Mouse (Mus musculus) midbrain, embryonic 16.5 days (tissue): ENCODE results near the gene Tbx4. TPM values are rescaled to one million over a fixed set of nuclear protein-coding genes. Genes with fewer than 3 reads are reported as not detected.

Experiments used
- ATAC-seq: fragments of 200-750 bp; cut with Nextera tagmentation; 2 replicates; pipeline ENCODE4 v1.8.0; 2017; ENCODE audit warnings: moderate TSS enrichment
- H3K27ac ChIP-seq: fragments of 300-500 bp; sonication (generic); 2 replicates; pipeline ENCODE4 v1.5.1; 2014; ENCODE audit warnings: mild to moderate bottlenecking, low read length, mixed read lengths
- H3K27me3 ChIP-seq: fragments of 300-500 bp; sonication (generic); 2 replicates; pipeline ENCODE4 v1.6.1; 2014; ENCODE audit warnings: low read depth, low read length, mixed read lengths; ENCODE audit not compliant: control insufficient read depth, insufficient read depth
- H3K36me3 ChIP-seq: fragments of 300-500 bp; sonication (generic); 2 replicates; pipeline ENCODE4 v1.6.1; 2014; ENCODE audit warnings: mild to moderate bottlenecking, low read length, moderate library complexity, mixed read lengths; ENCODE audit not compliant: control insufficient read depth, insufficient read depth
- H3K4me1 ChIP-seq: fragments of 300-500 bp; sonication (generic); 2 replicates; pipeline ENCODE4 v1.6.1; 2014; ENCODE audit warnings: mild to moderate bottlenecking, low read length, mixed read lengths; ENCODE audit not compliant: control insufficient read depth, insufficient read depth
- H3K4me2 ChIP-seq: fragments of 300-500 bp; sonication (generic); 2 replicates; pipeline ENCODE4 v1.6.1; 2014; ENCODE audit warnings: mild to moderate bottlenecking, low read length, mixed read lengths
- H3K4me3 ChIP-seq: fragments of 300-500 bp; sonication (generic); 2 replicates; pipeline ENCODE4 v1.5.1; 2014; ENCODE audit warnings: low read depth, mild to moderate bottlenecking, low read length, moderate library complexity, mixed read lengths
- H3K9ac ChIP-seq: fragments of 300-500 bp; sonication (generic); 2 replicates; pipeline ENCODE4 v1.6.1; 2014; ENCODE audit warnings: low read depth, low read length, mixed read lengths
- H3K9me3 ChIP-seq: fragments of 300-500 bp; sonication (generic); replicated peaks from 2 replicates; pipeline ENCODE4 v1.6.1; 2014; ENCODE audit warnings: mild to moderate bottlenecking, low read length, mixed read lengths; ENCODE audit not compliant: control insufficient read depth, poor library complexity, severe bottlenecking
- WGBS: fragments of 180-500 bp; shearing (Covaris S2); extraction: QIAGEN DNeasy Blood & Tissue Kit; methylation state at CpG from one replicate; pipeline ENCODE4 v1.1.7; 2014; 5-methylcytosine and 5-hydroxymethylcytosine counted together
- polyA plus RNA-seq: library from polyadenylated mRNA; unstranded; fragments of >200 nt; fragmentation: Nextera tagmentation; extraction: Ambion mirVana; gene quantifications from 2 replicates; pipeline ENCODE4 v1.2.1, GENCODE M21; 2015

Gene Tbx4
- polyA plus RNA-seq, 1 experiment from 2014 or later, result 0.43 TPM

DNA sequence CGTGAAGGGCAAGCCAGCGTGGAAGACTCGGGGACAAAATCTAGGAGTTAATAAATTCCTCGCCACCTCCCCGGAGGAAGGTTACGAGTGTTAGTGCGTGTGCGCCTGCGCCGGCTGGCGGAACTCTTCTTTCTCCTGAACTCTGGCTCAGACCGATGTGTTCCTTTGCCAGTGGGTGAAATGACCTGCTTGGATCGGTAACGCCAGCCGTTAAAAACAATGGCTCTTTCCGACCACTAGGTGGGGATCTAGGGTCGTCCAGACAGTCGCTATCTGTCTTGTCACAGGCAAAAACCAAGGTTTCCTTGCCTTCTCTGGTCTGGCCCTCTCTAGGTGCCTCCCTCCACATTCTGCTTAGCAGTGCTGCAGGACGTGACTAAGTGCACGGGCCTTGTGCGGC is 37.2 kb upstream of the Tbx4 start:
- H3K9ac ChIP-seq, result peak overlapping the region; percentile 46; the same call in 1 of the 2 replicates
- WGBS, result 2% methylated on average over 21 of the region's 21 CpGs
- H3K4me2 ChIP-seq, result peak overlapping the region; percentile 67
- H3K27ac ChIP-seq, result no peak overlapping the region
- ATAC-seq, result peak; percentile 72
- H3K27me3 ChIP-seq, result peaks cover 25% of the 10 kb centered on the region
- H3K9me3 ChIP-seq, result no peaks in the 10 kb centered on the region
- no peaks in the 10 kb centered on the region for H3K36me3 ChIP-seq
- peaks cover 3% of the 10 kb centered on the region; the same call in 1 of the 2 replicates for H3K4me1 ChIP-seq
- H3K4me3 ChIP-seq, result peak overlapping the region; percentile 33

- Histone ChIP-seq H3K9ac (no peak within 1 kb of the TSS), H3K36me3 (no peaks in the 10 kb centered on the region), H3K9me3 (no peaks in the 10 kb centered on the region), H3K27me3 (peaks cover 16% of the 10 kb centered on the region), H3K4me2 (no peak within 1 kb of the TSS), H3K4me1 (no peaks in the 10 kb centered on the region), H3K4me3 (no peak within 1 kb of the TSS), H3K27ac (no peak within 1 kb of the TSS)
- WGBS, result 86% methylated on average over 6 of the region's 6 CpGs
- no peak for ATAC-seq
Observed at GRCm38 (mm10) chr11:85850233-85850632, 36.0 kb upstream of the Tbx4 start, which contains the start of gene Gm11444. Gm11444 (minus strand) TSS chr11:85850333.

DNA sequence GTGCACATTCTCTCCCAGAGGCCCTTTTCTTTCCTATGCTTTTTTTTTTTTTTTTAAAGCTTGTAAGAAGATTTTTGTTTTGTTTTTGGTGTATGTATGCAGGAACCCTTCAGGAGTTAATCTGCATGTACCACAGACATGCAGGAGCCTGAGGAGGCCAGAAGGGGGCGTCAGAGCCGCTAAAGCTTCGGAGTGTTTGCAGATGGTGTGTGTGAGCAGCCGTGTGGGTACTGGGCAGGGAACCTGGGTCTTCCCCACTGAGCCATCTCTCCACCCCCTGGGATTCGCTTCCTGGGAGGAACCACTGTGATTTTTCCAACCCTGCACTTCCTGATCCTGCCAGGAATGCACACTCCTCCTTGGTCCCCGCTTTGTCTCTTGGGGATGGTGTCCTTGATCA is 35.5 kb upstream of the Tbx4 start:
- H3K27ac ChIP-seq, result no peak overlapping the region
- no peak overlapping the region for H3K4me2 ChIP-seq
- H3K9ac ChIP-seq, result no peak overlapping the region
- 46% methylated on average over 6 of the region's 6 CpGs for WGBS
- no peak overlapping the region for H3K4me3 ChIP-seq
- no peaks in the 10 kb centered on the region for H3K4me1 ChIP-seq
- no peaks in the 10 kb centered on the region for H3K36me3 ChIP-seq
- no peak for ATAC-seq
- H3K27me3 ChIP-seq, result peaks cover 12% of the 10 kb centered on the region
- no peaks in the 10 kb centered on the region for H3K9me3 ChIP-seq

DNA sequence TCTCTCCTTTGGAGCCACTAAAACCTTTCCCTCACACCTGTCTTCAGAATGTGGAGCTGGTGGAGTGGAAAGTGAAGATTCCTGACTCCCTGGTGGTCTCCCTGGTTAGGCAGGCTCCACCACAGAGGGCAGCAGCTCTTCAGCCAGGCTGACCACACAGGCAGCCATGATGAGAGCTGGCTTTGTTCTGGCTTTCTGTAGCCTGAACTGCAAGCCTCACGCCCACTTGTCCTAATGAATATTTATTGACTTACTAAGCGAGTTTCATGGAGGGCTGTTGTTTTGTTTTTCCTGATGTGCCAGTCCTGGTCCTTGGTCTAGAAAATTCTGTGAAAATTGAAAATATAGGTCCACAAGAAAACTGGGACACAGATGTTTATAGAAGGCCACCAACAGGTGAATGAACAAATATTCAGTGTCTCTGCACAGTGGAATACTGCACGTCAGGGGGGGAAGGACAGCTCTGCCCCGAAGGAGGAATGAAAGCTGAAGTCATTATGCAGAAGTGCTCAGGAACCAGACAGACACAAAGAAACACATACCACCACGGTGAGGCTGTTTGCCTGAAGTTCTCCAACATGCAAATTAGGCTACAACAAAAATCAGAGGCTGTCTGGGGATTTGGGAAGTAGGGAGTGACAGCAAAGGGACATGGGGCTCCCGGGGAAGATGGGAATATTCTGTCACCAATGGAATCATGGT is 28.1 kb upstream of the Tbx4 start:
- WGBS, result 3% methylated on average over 6 of the region's 6 CpGs
- peaks cover 2% of the 10 kb centered on the region; the same call in 1 of the 2 replicates for H3K4me1 ChIP-seq
- H3K27me3 ChIP-seq, result no peaks in the 10 kb centered on the region
- H3K9ac ChIP-seq, result no peak overlapping the region
- H3K4me2 ChIP-seq, result no peak overlapping the region
- no peaks in the 10 kb centered on the region for H3K9me3 ChIP-seq
- ATAC-seq, result no peak
- H3K27ac ChIP-seq, result no peak overlapping the region
- no peaks in the 10 kb centered on the region for H3K36me3 ChIP-seq
- H3K4me3 ChIP-seq, result no peak overlapping the region

- ATAC-seq, result no peak
- 37% methylated on average over 7 of the region's 7 CpGs for WGBS
- Histone ChIP-seq H3K9ac (no peak overlapping the region), H3K4me1 (no peaks in the 10 kb centered on the region), H3K4me2 (no peak overlapping the region), H3K4me3 (no peak overlapping the region), H3K36me3 (no peaks in the 10 kb centered on the region), H3K27ac (no peak overlapping the region), H3K9me3 (no peaks in the 10 kb centered on the region), H3K27me3 (no peaks in the 10 kb centered on the region)
Observed at GRCm38 (mm10) chr11:85864363-85864762, 21.9 kb upstream of the Tbx4 start.

DNA sequence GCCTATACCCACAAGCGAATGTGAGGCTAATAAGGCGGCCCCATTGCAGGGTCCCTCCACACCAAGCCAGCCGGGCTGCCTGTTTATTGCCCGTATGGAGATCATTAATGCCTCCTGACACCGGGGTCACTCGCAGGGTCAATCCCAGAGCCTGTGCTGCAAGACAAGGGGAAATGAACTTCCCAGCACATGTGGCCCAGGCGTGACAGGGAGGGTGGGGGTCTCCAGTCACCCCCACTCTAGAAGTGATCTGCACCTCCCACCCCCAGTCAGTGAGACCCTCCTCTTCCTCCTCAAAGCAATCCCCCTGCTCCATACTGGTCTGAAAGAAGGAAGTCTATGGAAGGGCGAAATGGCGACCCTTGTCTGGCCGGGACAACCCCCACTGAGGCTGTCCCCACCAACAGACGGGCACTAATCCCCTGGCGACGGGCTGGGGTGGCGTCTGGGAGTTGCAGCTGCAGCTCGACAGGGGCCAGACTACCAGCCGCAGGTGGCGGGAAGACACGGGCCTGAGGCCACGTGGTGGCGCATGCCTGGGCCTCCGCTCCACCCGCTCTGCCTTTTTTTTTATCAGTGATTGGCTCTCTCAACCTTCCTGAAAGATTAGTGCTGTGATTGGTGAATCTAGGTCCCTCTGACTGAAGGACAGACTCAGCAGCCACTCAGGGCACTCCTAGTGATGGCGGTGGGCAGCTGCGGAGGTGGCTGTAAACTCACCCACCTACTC is 10.0 kb upstream of the Tbx4 start:
- H3K9me3 ChIP-seq, result no peaks in the 10 kb centered on the region
- no peak for ATAC-seq
- 63% methylated on average over 24 of the region's 24 CpGs for WGBS
- H3K9ac ChIP-seq, result no peak overlapping the region
- no peaks in the 10 kb centered on the region; the same call in 1 of the 2 replicates for H3K27me3 ChIP-seq
- no peaks in the 10 kb centered on the region for H3K4me1 ChIP-seq
- no peak overlapping the region for H3K4me2 ChIP-seq
- no peaks in the 10 kb centered on the region for H3K36me3 ChIP-seq
- H3K27ac ChIP-seq, result no peak overlapping the region
- no peak overlapping the region for H3K4me3 ChIP-seq

DNA sequence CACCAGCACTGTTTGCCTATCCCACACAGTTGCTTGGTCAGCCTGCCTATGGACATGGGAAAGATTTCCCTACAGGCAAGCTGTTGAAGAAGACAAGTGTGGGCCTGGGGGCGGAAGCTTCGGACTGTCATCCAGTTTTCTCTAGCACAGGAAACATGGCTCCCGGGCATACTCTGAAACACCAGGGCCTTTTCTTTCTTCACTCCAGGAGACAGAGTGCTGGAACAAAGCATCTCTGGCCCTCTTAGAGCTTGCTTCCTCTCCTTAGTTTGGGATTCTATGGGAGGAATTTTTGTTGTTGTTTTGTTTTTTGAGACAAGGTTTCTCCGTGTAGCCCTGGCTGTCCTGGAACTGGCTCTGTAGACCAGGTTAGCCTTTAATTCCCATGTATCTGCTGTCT is 1.7 kb upstream of the Tbx4 start:
- H3K27ac ChIP-seq, result no peak overlapping the region
- no peaks in the 10 kb centered on the region for H3K36me3 ChIP-seq
- peaks cover 37% of the 10 kb centered on the region for H3K27me3 ChIP-seq
- no peak overlapping the region for H3K4me3 ChIP-seq
- H3K4me1 ChIP-seq, result no peaks in the 10 kb centered on the region
- ATAC-seq, result no peak
- H3K9ac ChIP-seq, result no peak overlapping the region
- WGBS, result 55% methylated on average over 4 of the region's 4 CpGs
- H3K4me2 ChIP-seq, result no peak overlapping the region
- H3K9me3 ChIP-seq, result no peaks in the 10 kb centered on the region

- Histone ChIP-seq H3K9ac (no peak overlapping the region), H3K4me1 (no peaks in the 10 kb centered on the region), H3K36me3 (no peaks in the 10 kb centered on the region), H3K4me2 (no peak overlapping the region), H3K27ac (no peak overlapping the region), H3K4me3 (no peak overlapping the region), H3K27me3 (peaks cover 48% of the 10 kb centered on the region), H3K9me3 (no peaks in the 10 kb centered on the region)
- no peak for ATAC-seq
- 2% methylated on average over 22 of the region's 22 CpGs for WGBS
Observed at GRCm38 (mm10) chr11:85886429-85886785, 185 bp downstream of the Tbx4 start.

GRCm38 (mm10) chr11:85887273-85887672 is 1.1 kb downstream of the Tbx4 start:
- Histone ChIP-seq H3K9me3 (no peaks in the 10 kb centered on the region), H3K4me2 (no peak overlapping the region), H3K4me1 (no peaks in the 10 kb centered on the region), H3K36me3 (no peaks in the 10 kb centered on the region), H3K27ac (no peak overlapping the region), H3K4me3 (no peak overlapping the region), H3K9ac (no peak overlapping the region), H3K27me3 (peaks cover 56% of the 10 kb centered on the region)
- 21% methylated on average over 6 of the region's 6 CpGs for WGBS
- ATAC-seq, result no peak
